ENCODE assay signal across 8 mouse cellular contexts in genomic region chr9:14342041-14342668, GRCm38 (mm10). TPM values are rescaled to one million over a fixed set of nuclear protein-coding genes. Genes with fewer than 3 reads are reported as not detected.
A peak's percentile ranks its signal among the peaks of the same experiment; 100 is the strongest.
DNase-seq lines count a peak whose midpoint lies in the region; ATAC-seq lines count a peak whose summit lies in the region.

No protein-coding gene starts in this region.

- 55% methylated on average over 4 of the region's 4 CpGs for WGBS in kidney, embryonic 15.5 days
- WGBS in limb, embryonic 15.5 days, result 52% methylated on average over 4 of the region's 4 CpGs

- H3K27me3 ChIP-seq in kidney, embryonic 15.5 days, result no peaks in the 10 kb centered on the region
- H3K27me3 ChIP-seq in limb, embryonic 15.5 days, result no peaks in the 10 kb centered on the region
- H3K27me3 ChIP-seq in splenic B cell, adult 2 months (ENCODE audit: control insufficient read depth, insufficient read depth, low read length, poor library complexity, severe bottlenecking), result no peaks in the 10 kb centered on the region

- no peak overlapping the region for H3K4me2 ChIP-seq in kidney, embryonic 15.5 days
- H3K4me2 ChIP-seq in limb, embryonic 15.5 days, result no peak overlapping the region

- no peak overlapping the region for H3K9ac ChIP-seq in kidney, embryonic 15.5 days
- no peak overlapping the region for H3K9ac ChIP-seq in limb, embryonic 15.5 days

- H3K9me3 ChIP-seq in kidney, embryonic 15.5 days (replicated peaks), result no peaks in the 10 kb centered on the region
- H3K9me3 ChIP-seq in limb, embryonic 15.5 days, result no peaks in the 10 kb centered on the region

- H3K36me3 ChIP-seq in kidney, embryonic 15.5 days, result no peaks in the 10 kb centered on the region
- no peaks in the 10 kb centered on the region for H3K36me3 ChIP-seq in limb, embryonic 15.5 days
- H3K36me3 ChIP-seq in splenic B cell, adult 2 months (ENCODE audit: control insufficient read depth, insufficient read depth, low read length, poor library complexity, severe bottlenecking), result no peaks in the 10 kb centered on the region

- H3K4me3 ChIP-seq in kidney, embryonic 15.5 days (replicated peaks), result no peak overlapping the region
- H3K4me3 ChIP-seq in limb, embryonic 15.5 days, result no peak overlapping the region

- ATAC-seq in kidney, embryonic 15.5 days (replicated peaks; ENCODE audit: low FRiP score), result peak; percentile 83
- ATAC-seq in limb, embryonic 15.5 days (ENCODE audit: insufficient number of reproducible peaks, low FRiP score, low TSS enrichment, low read depth), result peak; percentile 37; the same call in 1 of the 2 replicates

- no peak overlapping the region for H3K27ac ChIP-seq in kidney, embryonic 15.5 days
- H3K27ac ChIP-seq in limb, embryonic 15.5 days, result no peak overlapping the region

- H3K4me1 ChIP-seq in kidney, embryonic 15.5 days, result no peaks in the 10 kb centered on the region
- H3K4me1 ChIP-seq in limb, embryonic 15.5 days, result peaks cover 4% of the 10 kb centered on the region; the same call in 1 of the 2 replicates

- peak; percentile 23 to 59 for DNase-seq in urinary bladder, adult 18-20 months (ENCODE audit: low spot score in 2 of 2)
- no peak for DNase-seq in urinary bladder, postnatal 10 days (ENCODE audit: low spot score)
- DNase-seq in embryo, embryonic 10 days (ENCODE audit: low spot score), result peak; percentile 87
- DNase-seq in gastrocnemius, postnatal 4 days (ENCODE audit: low spot score in 2 of 2), result peak; percentile 34 to 46
- DNase-seq in neural tube, embryonic 10.5 days (ENCODE audit: extremely low spot score, low spot score), result peak; percentile 77
- peak; percentile 86 for DNase-seq in splenic B cell, adult 2 months (ENCODE audit: low read depth, low spot score)

RNA-seq across cellular contexts. Expression of gene Endod1, which starts 39.2 kb away (rescaled TPM):
- 10 to 100 TPM; 15.4 to 18.1 TPM for total RNA-seq in gastrocnemius, postnatal 4 days (2021)
- 13.3 and 13.5 TPM in 2 replicates for polyA plus RNA-seq in kidney, embryonic 15.5 days (2015; fragmentation: Nextera tagmentation; extraction: Ambion mirVana)
- 26.2 and 26.8 TPM in 2 replicates for polyA plus RNA-seq in limb, embryonic 15.5 days (2015; fragmentation: Nextera tagmentation; extraction: Ambion mirVana)
